Mouse (Mus musculus) neural tube, embryonic 14.5 days (tissue): ENCODE results near the gene Fastkd5. TPM values are rescaled to one million over a fixed set of nuclear protein-coding genes. Genes with fewer than 3 reads are reported as not detected.

Experiments
- ATAC-seq: fragments of 200-750 bp; cut with Nextera tagmentation; 2 replicates; pipeline ENCODE4 v1.8.0; 2017; ENCODE audit warnings: low read depth, mild to moderate bottlenecking, moderate TSS enrichment, moderate library complexity
- H3K27ac ChIP-seq: fragments of 300-500 bp; sonication (generic); 2 replicates; pipeline ENCODE4 v1.5.1; 2014; ENCODE audit warnings: low read depth, mild to moderate bottlenecking, control low read depth, low read length, moderate library complexity, mixed read lengths
- H3K27me3 ChIP-seq: fragments of 300-500 bp; sonication (generic); 2 replicates; pipeline ENCODE4 v1.6.1; 2014; ENCODE audit warnings: low read length; ENCODE audit not compliant: control insufficient read depth, insufficient read depth
- H3K36me3 ChIP-seq: fragments of 300-500 bp; sonication (generic); 2 replicates; pipeline ENCODE4 v1.6.1; 2014; ENCODE audit warnings: low read length, mixed read lengths; ENCODE audit not compliant: control insufficient read depth, insufficient read depth
- H3K4me1 ChIP-seq: fragments of 300-500 bp; sonication (generic); 2 replicates; pipeline ENCODE4 v1.6.1; 2014; ENCODE audit warnings: low read length; ENCODE audit not compliant: control insufficient read depth, insufficient read depth
- H3K4me2 ChIP-seq: fragments of 300-500 bp; sonication (generic); 2 replicates; pipeline ENCODE4 v1.6.1; 2014; ENCODE audit warnings: mild to moderate bottlenecking, low read depth, low read length, control low read depth
- H3K4me3 ChIP-seq: fragments of 300-500 bp; sonication (generic); 2 replicates; pipeline ENCODE4 v1.5.1; 2014; ENCODE audit warnings: low read depth, low read length, control low read depth, mixed read lengths
- H3K9ac ChIP-seq: fragments of 300-500 bp; sonication (generic); replicated peaks from 2 replicates; pipeline ENCODE4 v1.6.1; 2014; ENCODE audit warnings: low read depth, mild to moderate bottlenecking, control low read depth, low read length, mixed read lengths
- H3K9me3 ChIP-seq: fragments of 300-500 bp; sonication (generic); 2 replicates; pipeline ENCODE4 v1.6.1; 2016; ENCODE audit warnings: low read length; ENCODE audit not compliant: control insufficient read depth
- WGBS: fragments of 180-500 bp; shearing (Covaris S2); extraction: QIAGEN DNeasy Blood & Tissue Kit; methylation state at CpG from one replicate; pipeline ENCODE4 v1.1.7; 2014; 5-methylcytosine and 5-hydroxymethylcytosine counted together
- polyA plus RNA-seq: library from polyadenylated mRNA; unstranded; fragments of >200 nt; fragmentation: Nextera tagmentation; extraction: Ambion mirVana; gene quantifications from 2 replicates; pipeline ENCODE4 v1.2.1, GENCODE M21; 2014

Gene Fastkd5
- polyA plus RNA-seq, 1 experiment from 2014 or later: 12.4 TPM

DNA sequence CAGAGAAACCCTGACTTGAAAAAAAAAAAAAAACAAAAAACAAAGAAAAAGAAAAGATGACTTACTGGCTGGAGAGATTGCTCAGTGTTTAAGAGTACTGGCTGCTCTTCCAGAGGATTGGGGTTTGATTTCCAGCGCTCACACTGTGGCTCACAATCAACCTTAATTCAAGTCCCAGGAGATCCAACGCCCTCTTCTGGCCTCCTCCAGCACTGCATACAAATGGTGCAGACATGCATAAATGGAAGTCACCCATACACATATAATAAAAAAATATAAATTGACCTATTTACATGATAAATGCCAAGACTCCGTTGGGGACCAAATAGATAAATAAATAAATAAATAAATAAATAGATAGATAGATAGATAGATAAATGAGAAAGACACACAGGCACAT lies 1.4 kb downstream of the Fastkd5 start:
- Histone ChIP-seq H3K27me3 (no peaks in the 10 kb centered on the region), H3K4me1 (0 out of 2 replicates have a peak, but pooled peaks cover 7% of the 10 kb centered on the region), H3K9me3 (no peaks in the 10 kb centered on the region), H3K27ac (no peak overlapping the region), H3K4me3 (peak overlapping the region; percentile 98; the same call in 1 of the 2 replicates), H3K9ac (no peak overlapping the region), H3K4me2 (peak overlapping the region; percentile 87; the same call in 1 of the 2 replicates), H3K36me3 (peaks cover 10% of the 10 kb centered on the region)
- no peak for ATAC-seq
- 59% methylated on average over 3 of the region's 3 CpGs for WGBS

DNA sequence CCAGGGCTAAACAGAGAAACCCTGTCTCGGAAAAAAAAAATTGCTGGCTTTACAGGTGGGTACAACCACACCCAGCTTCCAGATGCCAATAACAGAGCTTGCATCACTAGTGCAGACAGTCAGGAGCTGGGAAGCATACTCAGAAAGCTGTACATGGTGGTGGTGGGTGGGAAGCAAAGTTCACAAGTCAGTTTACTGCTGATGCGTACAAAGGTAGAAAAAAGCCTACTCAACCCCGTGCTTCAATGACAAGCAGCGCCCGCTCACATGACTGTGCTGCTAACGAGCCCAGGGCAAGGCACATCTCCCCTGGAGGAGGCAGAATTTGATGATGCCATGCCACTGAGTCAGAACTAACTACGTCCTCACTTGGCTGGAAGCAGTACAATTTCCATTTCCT lies 10.9 kb downstream of the Fastkd5 start:
- Histone ChIP-seq H3K36me3 (peaks cover 22% of the 10 kb centered on the region), H3K4me1 (no peaks in the 10 kb centered on the region)
- WGBS: 95% methylated on average over 7 of the region's 7 CpGs

DNA sequence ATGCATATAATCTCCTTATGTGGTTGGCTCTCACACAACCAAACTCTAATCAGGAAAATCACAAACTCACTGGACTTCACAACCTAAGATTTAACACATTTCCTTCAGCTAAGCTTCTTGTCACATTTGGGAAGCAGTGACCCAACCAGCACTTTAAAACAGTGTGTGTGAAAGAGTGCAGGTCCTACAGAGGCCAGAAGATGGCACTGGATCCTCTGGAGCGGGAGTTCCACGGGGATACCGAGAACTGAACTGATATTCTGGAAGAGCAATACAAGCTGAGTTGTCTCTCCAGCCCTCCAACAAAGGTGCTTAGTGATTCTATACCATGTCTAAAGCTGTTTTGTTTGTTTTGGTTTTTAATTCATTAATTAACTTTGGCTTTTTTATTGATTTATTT lies 16.7 kb downstream of the Fastkd5 start:
- 68% methylated on average over 3 of the region's 3 CpGs for WGBS
- H3K4me2 ChIP-seq: no peak overlapping the region
- no peak for ATAC-seq
- H3K4me1 ChIP-seq: no peaks in the 10 kb centered on the region
- H3K27me3 ChIP-seq: no peaks in the 10 kb centered on the region
- H3K27ac ChIP-seq: no peak overlapping the region
- H3K9me3 ChIP-seq: no peaks in the 10 kb centered on the region
- no peak overlapping the region for H3K9ac ChIP-seq
- H3K36me3 ChIP-seq: peaks cover 24% of the 10 kb centered on the region
- H3K4me3 ChIP-seq: no peak overlapping the region

More for the DNA sequence above, 10.9 kb downstream of the Fastkd5 start:
- no peak for ATAC-seq
- Histone ChIP-seq H3K9ac (no peak overlapping the region), H3K4me2 (no peak overlapping the region), H3K27me3 (no peaks in the 10 kb centered on the region), H3K9me3 (no peaks in the 10 kb centered on the region), H3K4me3 (no peak overlapping the region), H3K27ac (no peak overlapping the region)

DNA sequence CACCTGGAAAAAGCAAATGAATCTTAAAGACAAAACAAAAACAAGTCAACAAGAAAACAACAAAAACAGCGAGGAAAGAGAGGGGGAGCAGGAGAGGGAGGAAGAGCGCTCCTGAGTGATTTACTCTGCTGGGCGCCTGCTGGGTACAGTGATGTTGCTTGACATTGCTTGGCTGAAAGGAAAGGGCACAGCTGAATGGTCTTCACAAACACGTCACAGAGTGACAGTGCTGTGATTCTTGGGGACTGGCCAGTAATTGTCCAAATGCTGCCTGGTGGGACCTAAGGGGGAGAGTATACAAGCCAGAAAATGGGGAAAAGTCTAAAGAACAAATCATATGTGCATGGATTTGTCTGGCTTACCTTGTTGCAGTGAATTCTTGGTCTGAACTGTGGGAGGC lies 27.6 kb downstream of the Fastkd5 start:
- H3K27ac ChIP-seq: no peak overlapping the region
- no peak overlapping the region for H3K9ac ChIP-seq
- H3K4me2 ChIP-seq: no peak overlapping the region
- no peaks in the 10 kb centered on the region for H3K27me3 ChIP-seq
- whole genome bisulfite sequencing: 80% methylated on average over 4 of the region's 4 CpGs
- no peaks in the 10 kb centered on the region for H3K4me1 ChIP-seq
- ATAC-seq: no peak
- no peak overlapping the region for H3K4me3 ChIP-seq
- peaks cover 26% of the 10 kb centered on the region for H3K36me3 ChIP-seq
- no peaks in the 10 kb centered on the region for H3K9me3 ChIP-seq

DNA sequence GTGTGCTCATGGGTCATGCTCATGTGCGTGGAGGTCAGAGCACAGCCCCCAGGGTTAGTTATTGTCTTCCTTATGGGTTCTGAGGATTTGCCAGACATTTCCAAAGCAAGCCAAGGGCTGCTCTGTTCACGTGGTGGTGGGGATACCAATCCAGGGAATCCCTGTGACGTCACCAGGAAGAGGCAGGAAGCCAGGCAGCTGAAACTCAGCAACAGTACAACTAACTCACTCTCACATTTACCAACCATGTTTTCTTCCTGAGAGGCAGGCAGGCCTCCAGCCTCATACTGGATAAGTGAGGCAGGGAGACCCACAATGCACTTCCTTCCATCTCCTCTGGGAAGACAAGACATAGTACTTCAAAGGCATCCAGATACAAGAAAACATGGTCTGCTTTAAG lies 31.4 kb downstream of the Fastkd5 start:
- peaks cover 24% of the 10 kb centered on the region for H3K36me3 ChIP-seq
- no peak for ATAC-seq
- no peak overlapping the region for H3K27ac ChIP-seq
- no peaks in the 10 kb centered on the region for H3K4me1 ChIP-seq
- H3K27me3 ChIP-seq: no peaks in the 10 kb centered on the region
- H3K9me3 ChIP-seq: no peaks in the 10 kb centered on the region
- no peak overlapping the region for H3K4me3 ChIP-seq
- no peak overlapping the region for H3K4me2 ChIP-seq
- no peak overlapping the region for H3K9ac ChIP-seq
- WGBS: 69% methylated on average over 3 of the region's 3 CpGs

DNA sequence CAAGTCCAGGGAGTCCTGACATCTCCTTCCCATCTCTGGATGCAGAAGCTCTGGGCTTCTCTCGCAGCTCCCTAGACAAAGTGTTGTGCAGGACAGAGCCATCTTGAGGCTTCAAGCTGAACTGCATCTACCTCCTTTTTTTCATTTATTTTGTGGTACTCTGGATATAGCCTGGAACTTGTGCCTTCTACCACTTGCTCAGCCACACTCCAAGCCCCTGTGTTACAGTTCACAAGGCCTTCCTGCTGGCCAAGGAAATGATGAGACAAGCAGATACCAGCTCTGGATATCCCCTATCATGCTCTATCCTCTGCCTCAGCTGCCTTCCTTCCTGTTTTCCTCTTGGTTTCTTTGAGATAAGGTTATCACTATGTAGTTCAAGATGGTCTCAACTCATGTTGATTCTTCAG lies 32.2 kb downstream of the Fastkd5 start:
- Histone ChIP-seq H3K36me3 (peaks cover 20% of the 10 kb centered on the region), H3K27ac (no peak overlapping the region), H3K4me3 (no peak overlapping the region), H3K4me2 (no peak overlapping the region), H3K9me3 (no peaks in the 10 kb centered on the region), H3K9ac (no peak overlapping the region), H3K4me1 (no peaks in the 10 kb centered on the region), H3K27me3 (no peaks in the 10 kb centered on the region)
- 16% methylated on average over 1 of the region's 1 CpGs for WGBS
- ATAC-seq: peak; percentile 71; the same call in 1 of the 2 replicates

DNA sequence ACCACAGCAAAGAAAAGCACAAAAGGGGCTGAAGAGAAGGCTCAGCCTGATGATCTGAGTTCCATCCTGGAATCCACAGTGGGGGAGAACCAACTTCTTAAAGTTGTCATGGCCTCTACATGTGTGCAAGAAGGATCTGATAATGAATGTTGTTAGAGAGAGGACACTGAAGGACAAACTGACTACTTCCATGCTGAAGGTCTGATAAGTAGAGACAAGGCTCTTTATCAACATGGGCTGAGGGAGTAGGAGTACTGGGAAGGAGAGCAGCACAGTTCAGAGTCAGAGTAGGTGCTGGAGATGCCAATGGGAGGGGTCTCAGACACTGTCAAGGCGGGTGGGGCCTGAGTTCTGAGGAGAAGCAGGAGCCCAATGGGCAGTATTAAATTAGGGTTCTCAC lies 34.2 kb downstream of the Fastkd5 start:
- Histone ChIP-seq H3K27ac (no peak overlapping the region), H3K36me3 (peaks cover 25% of the 10 kb centered on the region), H3K4me1 (no peaks in the 10 kb centered on the region), H3K27me3 (no peaks in the 10 kb centered on the region), H3K4me3 (no peak overlapping the region), H3K9ac (no peak overlapping the region), H3K4me2 (no peak overlapping the region), H3K9me3 (no peaks in the 10 kb centered on the region)
- WGBS: 89% methylated on average over 1 of the region's 1 CpGs
- no peak for ATAC-seq

DNA sequence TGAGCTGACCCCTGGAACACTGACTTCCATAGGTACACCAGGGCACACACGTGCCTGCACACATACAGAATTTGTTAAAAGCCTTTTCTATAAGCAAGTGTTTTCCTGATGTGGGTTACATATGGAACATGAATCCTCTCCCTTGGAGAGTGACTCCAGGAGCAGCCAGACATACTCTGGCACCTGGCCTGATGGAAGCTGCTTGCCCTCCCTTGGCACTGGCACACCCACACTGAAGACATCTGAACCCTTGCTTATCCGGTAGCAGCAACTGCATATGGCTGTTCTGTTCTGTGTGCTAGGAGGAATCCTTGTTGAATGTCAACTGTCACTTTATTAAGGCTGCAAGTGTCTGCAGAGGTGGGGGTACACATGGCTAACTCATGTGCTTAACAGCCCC lies 38.8 kb downstream of the Fastkd5 start:
- H3K36me3 ChIP-seq: peaks cover 12% of the 10 kb centered on the region; the same call in 1 of the 2 replicates
- no peak overlapping the region for H3K4me2 ChIP-seq
- H3K27me3 ChIP-seq: no peaks in the 10 kb centered on the region
- no peak overlapping the region for H3K9ac ChIP-seq
- H3K4me1 ChIP-seq: no peaks in the 10 kb centered on the region
- no peak overlapping the region for H3K27ac ChIP-seq
- no peaks in the 10 kb centered on the region for H3K9me3 ChIP-seq
- 95% methylated on average over 2 of the region's 2 CpGs for WGBS
- ATAC-seq: no peak
- H3K4me3 ChIP-seq: no peak overlapping the region

DNA sequence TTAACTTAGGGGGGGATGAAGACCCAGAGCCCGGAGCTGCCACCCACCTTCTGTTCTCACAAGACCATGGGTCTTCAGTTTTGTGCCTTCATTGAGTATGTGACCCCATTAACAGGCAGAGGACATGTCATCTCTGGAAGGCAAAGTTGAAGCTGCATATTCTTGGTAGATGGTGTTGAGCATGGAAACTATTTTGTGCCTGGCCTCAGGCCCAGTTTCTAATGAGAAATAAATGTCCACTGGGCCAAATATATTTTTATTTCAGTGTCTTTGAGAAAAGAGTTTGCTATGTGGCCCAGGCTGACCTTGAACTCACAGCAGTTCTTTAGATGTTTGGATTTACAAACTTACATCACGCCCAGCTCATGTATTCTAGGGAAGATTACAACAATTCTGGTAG lies 40.1 kb downstream of the Fastkd5 start:
- 92% methylated on average over 2 of the region's 2 CpGs for WGBS
- ATAC-seq: no peak
- no peak overlapping the region for H3K27ac ChIP-seq
- no peak overlapping the region for H3K9ac ChIP-seq
- peaks cover 12% of the 10 kb centered on the region; the same call in 1 of the 2 replicates for H3K36me3 ChIP-seq
- no peaks in the 10 kb centered on the region for H3K4me1 ChIP-seq
- no peak overlapping the region for H3K4me3 ChIP-seq
- no peaks in the 10 kb centered on the region for H3K27me3 ChIP-seq
- no peak overlapping the region for H3K4me2 ChIP-seq
- no peaks in the 10 kb centered on the region for H3K9me3 ChIP-seq
